Mouse (Mus musculus): ENCODE measurements around the gene Ddr2. TPM values are rescaled to one million over a fixed set of nuclear protein-coding genes. Genes with fewer than 3 reads are reported as not detected.

Gene Ddr2
- polyA plus RNA-seq, 1 experiment from 2014 or later = 8.8 TPM

DNA sequence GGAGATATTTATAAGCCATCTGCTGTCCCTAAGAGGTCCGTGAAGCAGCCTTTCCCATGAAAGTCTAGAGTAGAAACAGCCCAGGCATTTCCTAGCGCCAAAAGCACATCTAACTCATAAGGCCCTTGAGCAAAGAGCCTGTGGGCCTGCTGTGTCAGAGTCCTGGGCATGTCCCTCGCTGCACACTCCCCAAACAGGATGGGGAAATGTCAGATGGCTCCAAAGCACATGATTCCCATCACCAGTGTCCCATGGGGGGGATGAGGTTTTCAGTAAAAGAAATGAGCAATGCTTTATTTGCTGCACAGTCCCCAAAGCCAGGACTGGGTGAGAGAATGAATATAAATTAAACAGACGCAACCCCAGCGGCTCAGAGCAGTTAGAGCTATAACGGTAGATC, 54.3 kb downstream of the Ddr2 start:
- no peak overlapping the region for H3K9ac ChIP-seq
- no peak overlapping the region for H3K4me3 ChIP-seq (replicated peaks; ENCODE audit: low read length)
- H3K36me3 ChIP-seq (replicated peaks; ENCODE audit: control insufficient read depth, insufficient read depth) = no peaks in the 10 kb centered on the region
- H3K4me2 ChIP-seq (replicated peaks) = no peak overlapping the region
- DNase-seq (ENCODE audit: low spot score) (no peak), ATAC-seq (ENCODE audit: low FRiP score) (no peak; the same call in 1 of the 2 replicates)
- H3K27me3 ChIP-seq (ENCODE audit: control insufficient read depth, insufficient read depth, low read length) = no peaks in the 10 kb centered on the region
- no peak overlapping the region for H3K27ac ChIP-seq
- 0 out of 2 replicates have a peak, but pooled peaks cover 14% of the 10 kb centered on the region for H3K4me1 ChIP-seq (replicated peaks; ENCODE audit: control insufficient read depth, insufficient read depth, low read length)
- 37% methylated on average over 6 of the region's 6 CpGs for WGBS
- no peaks in the 10 kb centered on the region for H3K9me3 ChIP-seq (ENCODE audit: control insufficient read depth, low read length)

- WGBS = 89% methylated on average over 1 of the region's 1 CpGs
- DNase-seq (ENCODE audit: low spot score) (no peak), ATAC-seq (ENCODE audit: low FRiP score) (no peak)
- Histone ChIP-seq H3K36me3 (replicated peaks; ENCODE audit: control insufficient read depth, insufficient read depth) (no peaks in the 10 kb centered on the region), H3K4me1 (replicated peaks; ENCODE audit: control insufficient read depth, insufficient read depth, low read length) (0 out of 2 replicates have a peak, but pooled peaks cover 14% of the 10 kb centered on the region), H3K4me3 (replicated peaks; ENCODE audit: low read length) (no peak overlapping the region), H3K4me2 (replicated peaks) (no peak overlapping the region), H3K27me3 (ENCODE audit: control insufficient read depth, insufficient read depth, low read length) (no peaks in the 10 kb centered on the region), H3K27ac (no peak overlapping the region), H3K9me3 (ENCODE audit: control insufficient read depth, low read length) (no peaks in the 10 kb centered on the region), H3K9ac (no peak overlapping the region)
Observed at GRCm38 (mm10) chr1:170052469-170053065, 58.0 kb downstream of the Ddr2 start.

DNA sequence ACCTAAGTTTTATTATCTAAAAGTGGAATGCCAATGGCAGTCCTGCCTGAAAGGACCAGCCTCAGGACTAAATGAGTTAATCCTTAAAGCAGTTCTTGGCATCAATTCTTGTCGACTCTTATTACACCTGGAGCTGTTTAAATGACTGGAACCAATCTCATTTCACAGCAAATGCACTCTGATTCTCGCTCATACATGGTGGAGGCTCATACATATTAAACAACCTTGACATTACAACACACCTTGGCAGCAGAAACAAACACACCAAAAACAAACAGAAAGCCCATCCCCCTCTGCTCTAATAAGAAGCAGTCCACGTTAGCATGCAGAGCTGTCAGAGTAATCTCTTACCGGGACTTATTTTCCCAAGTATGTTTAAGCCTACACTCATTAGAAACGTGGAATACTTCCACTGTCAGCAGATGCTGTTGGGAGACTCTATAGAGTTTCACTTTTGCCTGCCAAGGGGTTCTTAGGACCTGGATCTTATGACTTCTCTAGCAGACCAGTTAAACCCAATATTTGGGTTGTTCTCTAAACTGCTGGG, 58.9 kb downstream of the Ddr2 start:
- no peak for ATAC-seq (ENCODE audit: low FRiP score)
- Histone ChIP-seq H3K4me1 (replicated peaks; ENCODE audit: control insufficient read depth, insufficient read depth, low read length) (0 out of 2 replicates have a peak, but pooled peaks cover 14% of the 10 kb centered on the region), H3K27me3 (ENCODE audit: control insufficient read depth, insufficient read depth, low read length) (no peaks in the 10 kb centered on the region), H3K9me3 (ENCODE audit: control insufficient read depth, low read length) (no peaks in the 10 kb centered on the region), H3K4me2 (replicated peaks) (no peak overlapping the region), H3K27ac (no peak overlapping the region), H3K9ac (no peak overlapping the region), H3K4me3 (replicated peaks; ENCODE audit: low read length) (no peak overlapping the region), H3K36me3 (replicated peaks; ENCODE audit: control insufficient read depth, insufficient read depth) (no peaks in the 10 kb centered on the region)
- 55% methylated on average over 5 of the region's 5 CpGs for WGBS
- DNase-seq (ENCODE audit: low spot score) = no peak

GRCm38 (mm10) chr1:170048434-170048833, 62.1 kb downstream of the Ddr2 start:
- 0 out of 2 replicates have a peak, but pooled peaks cover 7% of the 10 kb centered on the region for H3K4me1 ChIP-seq (replicated peaks; ENCODE audit: control insufficient read depth, insufficient read depth, low read length)
- H3K9ac ChIP-seq = no peak overlapping the region
- no peak for DNase-seq (ENCODE audit: low spot score)
- H3K9me3 ChIP-seq (ENCODE audit: control insufficient read depth, low read length) = no peaks in the 10 kb centered on the region
- no peaks in the 10 kb centered on the region for H3K36me3 ChIP-seq (replicated peaks; ENCODE audit: control insufficient read depth, insufficient read depth)
- WGBS = 84% methylated on average over 4 of the region's 4 CpGs
- H3K27me3 ChIP-seq (ENCODE audit: control insufficient read depth, insufficient read depth, low read length) = no peaks in the 10 kb centered on the region
- no peak overlapping the region for H3K4me3 ChIP-seq (replicated peaks; ENCODE audit: low read length)
- no peak overlapping the region for H3K4me2 ChIP-seq (replicated peaks)
- no peak for ATAC-seq (ENCODE audit: low FRiP score)
- no peak overlapping the region for H3K27ac ChIP-seq

DNA sequence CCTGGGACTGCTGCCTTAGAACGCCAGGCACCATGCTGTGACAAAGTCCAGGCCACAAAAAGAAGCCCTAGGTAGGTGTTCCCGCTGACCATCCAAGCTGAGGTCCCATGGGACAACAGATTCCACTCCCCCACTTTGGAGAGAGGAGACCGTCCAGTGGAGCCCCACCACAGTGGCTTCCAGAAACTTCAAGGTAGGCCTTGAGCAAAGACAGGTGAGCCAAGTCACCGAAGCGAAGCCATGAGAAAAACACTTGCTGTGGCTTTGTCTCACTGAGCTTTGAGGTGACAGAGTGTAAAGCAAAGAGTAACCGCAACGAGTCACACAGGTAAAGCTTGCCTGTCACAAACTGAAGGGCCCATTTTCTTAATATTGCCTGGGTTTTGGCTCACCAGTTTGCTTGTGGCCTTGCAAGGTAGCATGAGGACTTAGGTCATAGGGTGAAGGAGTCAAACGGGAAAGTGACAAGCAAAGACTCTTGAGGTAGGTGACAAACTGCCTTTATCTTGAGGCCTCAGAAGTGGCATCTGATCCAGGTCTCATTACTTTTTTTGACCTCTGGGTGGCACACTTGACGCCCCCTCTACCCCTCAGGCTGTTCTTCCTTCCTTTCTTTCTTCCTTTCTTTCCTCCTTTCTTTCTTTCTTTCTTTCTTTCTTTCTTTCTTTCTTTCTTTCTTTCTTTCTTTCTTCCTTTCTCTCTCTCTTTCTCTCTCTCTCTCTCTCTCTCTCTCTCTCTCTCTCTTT, 65.7 kb downstream of the Ddr2 start:
- 79% methylated on average over 9 of the region's 9 CpGs for WGBS
- no peak overlapping the region for H3K4me2 ChIP-seq (replicated peaks)
- H3K9ac ChIP-seq = no peak overlapping the region
- no peak overlapping the region for H3K27ac ChIP-seq
- H3K36me3 ChIP-seq (replicated peaks; ENCODE audit: control insufficient read depth, insufficient read depth) = no peaks in the 10 kb centered on the region
- H3K9me3 ChIP-seq (ENCODE audit: control insufficient read depth, low read length) = no peaks in the 10 kb centered on the region
- DNase-seq (ENCODE audit: low spot score) (no peak), ATAC-seq (ENCODE audit: low FRiP score) (no peak)
- H3K4me1 ChIP-seq (replicated peaks; ENCODE audit: control insufficient read depth, insufficient read depth, low read length) = no peaks in the 10 kb centered on the region
- no peaks in the 10 kb centered on the region for H3K27me3 ChIP-seq (ENCODE audit: control insufficient read depth, insufficient read depth, low read length)
- H3K4me3 ChIP-seq (replicated peaks; ENCODE audit: low read length) = no peak overlapping the region

- no peak overlapping the region for H3K27ac ChIP-seq
- no peaks in the 10 kb centered on the region for H3K9me3 ChIP-seq (ENCODE audit: control insufficient read depth, low read length)
- ATAC-seq (ENCODE audit: low FRiP score) (no peak), DNase-seq (ENCODE audit: low spot score) (no peak)
- no peak overlapping the region for H3K9ac ChIP-seq
- H3K4me1 ChIP-seq (replicated peaks; ENCODE audit: control insufficient read depth, insufficient read depth, low read length) = no peaks in the 10 kb centered on the region
- H3K4me3 ChIP-seq (replicated peaks; ENCODE audit: low read length) = no peak overlapping the region
- no peaks in the 10 kb centered on the region for H3K27me3 ChIP-seq (ENCODE audit: control insufficient read depth, insufficient read depth, low read length)
- H3K36me3 ChIP-seq (replicated peaks; ENCODE audit: control insufficient read depth, insufficient read depth) = no peaks in the 10 kb centered on the region
- no peak overlapping the region for H3K4me2 ChIP-seq (replicated peaks)
Observed at GRCm38 (mm10) chr1:170043753-170044152, 66.8 kb downstream of the Ddr2 start.

DNA sequence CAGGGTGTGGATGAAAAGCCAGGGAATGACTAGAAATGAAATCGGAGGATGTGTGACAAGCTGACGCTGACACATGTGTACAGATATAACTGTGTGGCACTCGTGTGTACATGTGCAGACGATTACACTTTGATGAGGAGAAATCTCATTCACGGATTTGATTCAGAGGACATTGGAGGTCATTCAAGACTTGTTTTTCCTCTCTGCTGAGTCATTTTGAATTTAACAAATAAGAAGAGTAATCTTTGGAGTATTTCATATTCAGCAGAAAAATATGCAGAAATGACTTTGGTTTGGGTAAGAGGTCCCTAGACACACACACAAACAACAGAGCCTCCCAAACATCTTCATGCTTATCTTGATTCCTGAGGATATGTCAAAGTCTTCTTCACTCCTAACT, 67.6 kb downstream of the Ddr2 start:
- Histone ChIP-seq H3K9ac (no peak overlapping the region), H3K36me3 (replicated peaks; ENCODE audit: control insufficient read depth, insufficient read depth) (no peaks in the 10 kb centered on the region), H3K4me3 (replicated peaks; ENCODE audit: low read length) (no peak overlapping the region), H3K27me3 (ENCODE audit: control insufficient read depth, insufficient read depth, low read length) (no peaks in the 10 kb centered on the region), H3K4me1 (replicated peaks; ENCODE audit: control insufficient read depth, insufficient read depth, low read length) (no peaks in the 10 kb centered on the region), H3K9me3 (ENCODE audit: control insufficient read depth, low read length) (no peaks in the 10 kb centered on the region), H3K4me2 (replicated peaks) (no peak overlapping the region), H3K27ac (no peak overlapping the region)
- WGBS = 96% methylated on average over 5 of the region's 5 CpGs
- DNase-seq (ENCODE audit: low spot score) (no peak), ATAC-seq (ENCODE audit: low FRiP score) (no peak)

- no peaks in the 10 kb centered on the region for H3K4me1 ChIP-seq (replicated peaks; ENCODE audit: control insufficient read depth, insufficient read depth, low read length)
- H3K4me2 ChIP-seq (replicated peaks) = no peak overlapping the region
- 67% methylated on average over 4 of the region's 4 CpGs for WGBS
- no peak overlapping the region for H3K27ac ChIP-seq
- no peaks in the 10 kb centered on the region for H3K9me3 ChIP-seq (ENCODE audit: control insufficient read depth, low read length)
- H3K9ac ChIP-seq = no peak overlapping the region
- no peaks in the 10 kb centered on the region for H3K27me3 ChIP-seq (ENCODE audit: control insufficient read depth, insufficient read depth, low read length)
- DNase-seq (ENCODE audit: low spot score) = no peak
- no peaks in the 10 kb centered on the region for H3K36me3 ChIP-seq (replicated peaks; ENCODE audit: control insufficient read depth, insufficient read depth)
- no peak overlapping the region for H3K4me3 ChIP-seq (replicated peaks; ENCODE audit: low read length)
- ATAC-seq (ENCODE audit: low FRiP score) = no peak
Observed at GRCm38 (mm10) chr1:170039402-170039801, 71.2 kb downstream of the Ddr2 start.

- ATAC-seq (ENCODE audit: low FRiP score) (no peak), DNase-seq (ENCODE audit: low spot score) (no peak)
- H3K4me1 ChIP-seq (replicated peaks; ENCODE audit: control insufficient read depth, insufficient read depth, low read length) = no peaks in the 10 kb centered on the region
- H3K27ac ChIP-seq = no peak overlapping the region
- H3K9ac ChIP-seq = no peak overlapping the region
- no peaks in the 10 kb centered on the region for H3K9me3 ChIP-seq (ENCODE audit: control insufficient read depth, low read length)
- no peak overlapping the region for H3K4me3 ChIP-seq (replicated peaks; ENCODE audit: low read length)
- H3K36me3 ChIP-seq (replicated peaks; ENCODE audit: control insufficient read depth, insufficient read depth) = no peaks in the 10 kb centered on the region
- 79% methylated on average over 3 of the region's 3 CpGs for WGBS
- H3K27me3 ChIP-seq (ENCODE audit: control insufficient read depth, insufficient read depth, low read length) = no peaks in the 10 kb centered on the region
- no peak overlapping the region for H3K4me2 ChIP-seq (replicated peaks)
Observed at GRCm38 (mm10) chr1:170035575-170035974, 75.0 kb downstream of the Ddr2 start.
